Mouse (Mus musculus) lung, postnatal 0 days (tissue): ENCODE measurements around the gene Limd1. TPM values are rescaled to one million over a fixed set of nuclear protein-coding genes. Genes with fewer than 3 reads are reported as not detected.
"Not testable (repeated sequence)": the region's sequence is repeated elsewhere in the genome, so short reads cannot be mapped to it uniquely, and the experiment has no call there.

Experiments used
- ATAC-seq: fragments of 200-750 bp; cut with Nextera tagmentation; 2 replicates; pipeline ENCODE4 v1.8.0; 2017; ENCODE audit warnings: moderate library complexity
- DNase-seq: peaks from one replicate; pipeline ENCODE4 v3.0.0-alpha.2; 2016; ENCODE audit warnings: low spot score
- H3K27ac ChIP-seq: fragments of 300-500 bp; sonication (generic); 2 replicates; pipeline ENCODE4 v1.5.1; 2014; ENCODE audit warnings: antibody characterized with exemption, mild to moderate bottlenecking, low read length, mixed read lengths
- H3K27me3 ChIP-seq: fragments of 300-500 bp; sonication (generic); replicated peaks from 2 replicates; pipeline ENCODE4 v1.6.1; 2014; ENCODE audit warnings: low read length, mixed read lengths; ENCODE audit not compliant: insufficient read depth
- H3K36me3 ChIP-seq: fragments of 300-500 bp; sonication (generic); 2 replicates; pipeline ENCODE4 v1.6.1; 2014; ENCODE audit warnings: low read length, mixed read lengths; ENCODE audit not compliant: insufficient read depth
- H3K4me1 ChIP-seq: fragments of 300-500 bp; sonication (generic); 2 replicates; pipeline ENCODE4 v1.6.1; 2014; ENCODE audit warnings: antibody characterized with exemption, low read depth, low read length, mixed read lengths; ENCODE audit not compliant: insufficient read depth
- H3K4me2 ChIP-seq: fragments of 300-500 bp; sonication (generic); replicated peaks from 2 replicates; pipeline ENCODE4 v1.6.1; 2014; ENCODE audit warnings: low read depth, mild to moderate bottlenecking, low read length, moderate library complexity, mixed read lengths
- H3K4me3 ChIP-seq: fragments of 300-500 bp; sonication (generic); 2 replicates; pipeline ENCODE4 v1.5.1; 2014; ENCODE audit warnings: low read depth, low read length
- H3K9ac ChIP-seq: fragments of 300-500 bp; sonication (generic); replicated peaks from 2 replicates; pipeline ENCODE4 v1.6.1; 2014; ENCODE audit warnings: low read depth, mild to moderate bottlenecking
- H3K9me3 ChIP-seq: fragments of 300-500 bp; sonication (generic); 2 replicates; pipeline ENCODE4 v1.6.1; 2016; ENCODE audit warnings: low read length, mixed read lengths
- CTCF ChIP-seq: IDR thresholded peaks from 2 replicates; pipeline ENCODE4 v1.5.1; 2016; ENCODE audit warnings: antibody characterized with exemption, mild to moderate bottlenecking
- EP300 ChIP-seq: IDR thresholded peaks from 2 replicates; pipeline ENCODE4 v1.6.1; 2016; ENCODE audit warnings: antibody characterized with exemption, mild to moderate bottlenecking, control low read depth
- WGBS: fragments of 180-500 bp; shearing (Covaris S2); extraction: QIAGEN DNeasy Blood & Tissue Kit; methylation state at CpG from one replicate; pipeline ENCODE4 v1.1.7; 2014; 5-methylcytosine and 5-hydroxymethylcytosine counted together
- polyA plus RNA-seq: library from polyadenylated mRNA; unstranded; fragments of >200 nt; fragmentation: Nextera tagmentation; extraction: Ambion mirVana; gene quantifications from 2 replicates; pipeline ENCODE4 v1.2.1, GENCODE M21; 2015

Limd1 gene
- polyA plus RNA-seq: 56.3 and 61.9 TPM in 2 replicates

DNA sequence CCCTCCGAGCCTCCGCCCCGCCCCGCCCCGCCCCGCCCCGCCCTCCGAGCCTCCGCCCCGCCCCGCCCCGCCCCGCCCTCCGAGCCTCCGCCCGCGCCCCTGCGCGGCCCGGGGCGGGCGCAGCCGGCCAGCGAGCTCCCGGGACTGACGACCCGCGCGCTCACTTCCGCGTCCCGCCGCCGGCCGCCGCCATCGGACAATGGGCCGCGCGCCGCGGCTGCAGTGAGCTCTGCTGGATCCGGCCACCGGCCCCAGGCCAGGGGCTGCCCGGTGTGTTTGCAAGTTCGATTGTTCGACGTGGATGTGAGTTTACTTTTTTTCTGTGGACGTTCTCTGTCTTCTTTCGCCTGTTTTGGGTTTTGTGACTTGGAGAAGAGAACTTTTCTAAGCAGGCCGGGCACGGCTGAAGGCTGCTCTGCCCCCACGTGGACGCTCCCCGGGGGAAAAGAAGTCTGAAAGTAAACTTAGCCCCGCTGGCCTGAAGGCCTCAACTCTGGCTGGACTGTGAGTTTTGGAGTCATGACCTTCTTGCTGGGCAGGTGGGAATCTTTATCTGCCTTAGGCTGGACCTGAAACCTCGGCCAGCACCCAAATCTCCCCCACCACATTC lies at the start of gene Limd1:
Gene Limd1, plus strand, starts transcription at position 121 of the 610 bp plus-strand sequence.
- no peak for TF ChIP-seq EP300
- peak; percentile 11; the same call in 1 of the 2 replicates for TF ChIP-seq CTCF
- peak within 1 kb of the TSS; percentile 88 for H3K4me2 ChIP-seq
- peak within 1 kb of the TSS; percentile 93 for H3K27ac ChIP-seq
- peak within 1 kb of the TSS; percentile 56 for H3K4me3 ChIP-seq
- peak; percentile 83 for DNase-seq
- H3K9me3 ChIP-seq: no peaks in the 10 kb centered on the region
- H3K27me3 ChIP-seq: no peaks in the 10 kb centered on the region
- H3K4me1 ChIP-seq: peaks cover 28% of the 10 kb centered on the region
- no peaks in the 10 kb centered on the region for H3K36me3 ChIP-seq
- peak within 1 kb of the TSS; percentile 60 for H3K9ac ChIP-seq
- WGBS: 2% methylated on average over 24 of the region's 57 CpGs
- peak; percentile 90 for ATAC-seq

DNA sequence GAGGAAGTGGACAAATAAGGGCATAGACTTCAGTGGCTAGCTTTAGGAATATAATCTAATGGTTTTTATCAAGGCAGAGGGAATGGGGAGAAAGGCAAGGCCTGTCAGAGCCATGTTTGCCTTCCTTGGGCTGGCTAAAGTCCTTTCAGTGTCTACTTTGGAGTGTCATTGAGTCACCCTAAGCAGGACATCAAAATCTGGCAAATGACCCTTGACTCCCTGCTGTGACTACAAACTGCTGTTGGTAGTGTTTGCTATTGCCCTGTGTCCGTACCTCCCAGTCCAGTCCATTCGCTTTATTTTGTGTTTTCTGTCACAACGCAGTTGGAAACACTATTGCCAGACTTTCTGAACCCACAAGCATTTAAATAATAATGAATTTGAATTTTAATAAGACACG lies 48.6 kb upstream of the Limd1 start:
- TF ChIP-seq EP300 (no peak), CTCF (no peak)
- Histone ChIP-seq H3K27ac (no peak overlapping the region), H3K27me3 (no peaks in the 10 kb centered on the region), H3K9me3 (no peaks in the 10 kb centered on the region), H3K4me2 (no peak overlapping the region), H3K4me1 (no peaks in the 10 kb centered on the region), H3K9ac (no peak overlapping the region), H3K36me3 (peaks cover 4% of the 10 kb centered on the region; the same call in 1 of the 2 replicates), H3K4me3 (no peak overlapping the region)
- ATAC-seq (no peak), DNase-seq (no peak)
- 85% methylated on average over 4 of the region's 4 CpGs for WGBS

DNA sequence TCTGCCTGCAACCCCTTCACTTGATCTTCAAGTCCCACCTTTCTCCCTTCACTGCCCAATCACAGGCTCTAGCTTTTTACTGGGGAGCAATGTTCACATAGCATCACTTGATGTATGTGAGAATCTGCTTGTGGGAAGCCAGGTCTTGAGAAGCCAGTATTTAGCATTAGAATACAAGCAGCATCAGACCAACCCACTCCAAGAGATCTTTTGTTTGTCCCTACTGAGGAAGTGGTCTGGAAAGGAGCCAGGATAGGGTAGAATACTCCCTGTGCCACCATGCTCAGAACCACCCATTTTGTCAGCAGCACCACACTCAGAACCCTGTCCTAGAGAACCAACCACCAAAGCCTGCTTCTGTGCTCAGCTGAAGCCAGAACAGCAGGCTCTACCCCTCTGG lies 47.5 kb upstream of the Limd1 start:
- Histone ChIP-seq H3K4me3 (no peak overlapping the region), H3K4me1 (no peaks in the 10 kb centered on the region), H3K9ac (no peak overlapping the region), H3K4me2 (no peak overlapping the region), H3K27ac (0 out of 2 replicates have a peak overlapping the region, but pooled peaks have one; percentile 14), H3K27me3 (no peaks in the 10 kb centered on the region), H3K36me3 (peaks cover 5% of the 10 kb centered on the region; the same call in 1 of the 2 replicates), H3K9me3 (no peaks in the 10 kb centered on the region)
- DNase-seq (peak; percentile 55), ATAC-seq (peak; percentile 48; the same call in 1 of the 2 replicates)
- TF ChIP-seq EP300: no peak
- no peak for TF ChIP-seq CTCF

DNA sequence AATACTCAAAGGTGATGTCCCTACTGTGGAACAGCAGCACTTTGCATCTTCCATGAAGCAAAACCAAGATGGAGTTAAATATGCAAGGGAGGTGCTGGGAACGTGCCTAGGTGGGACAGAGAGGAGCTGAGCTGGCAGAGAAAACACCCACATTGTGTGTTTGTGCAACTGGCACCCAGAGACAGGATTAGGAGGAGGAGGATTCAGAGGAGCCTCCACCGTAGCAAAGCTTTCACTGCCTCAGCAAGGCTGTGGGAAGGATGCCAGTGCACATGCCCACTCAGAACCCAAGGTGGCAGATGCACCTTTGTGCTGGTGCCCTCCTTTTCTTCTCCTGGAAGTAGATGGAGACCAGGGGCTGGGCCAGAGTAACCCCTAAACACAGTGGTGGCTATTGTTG lies 40.3 kb upstream of the Limd1 start:
- H3K4me3 ChIP-seq: no peak overlapping the region
- no peaks in the 10 kb centered on the region for H3K9me3 ChIP-seq
- no peaks in the 10 kb centered on the region for H3K4me1 ChIP-seq
- TF ChIP-seq EP300: no peak
- TF ChIP-seq CTCF: no peak
- no peak overlapping the region for H3K4me2 ChIP-seq
- ATAC-seq: no peak
- H3K27me3 ChIP-seq: no peaks in the 10 kb centered on the region
- H3K9ac ChIP-seq: no peak overlapping the region
- DNase-seq: no peak
- peaks cover 9% of the 10 kb centered on the region; the same call in 1 of the 2 replicates for H3K36me3 ChIP-seq
- 63% methylated on average over 2 of the region's 2 CpGs for WGBS
- no peak overlapping the region for H3K27ac ChIP-seq

DNA sequence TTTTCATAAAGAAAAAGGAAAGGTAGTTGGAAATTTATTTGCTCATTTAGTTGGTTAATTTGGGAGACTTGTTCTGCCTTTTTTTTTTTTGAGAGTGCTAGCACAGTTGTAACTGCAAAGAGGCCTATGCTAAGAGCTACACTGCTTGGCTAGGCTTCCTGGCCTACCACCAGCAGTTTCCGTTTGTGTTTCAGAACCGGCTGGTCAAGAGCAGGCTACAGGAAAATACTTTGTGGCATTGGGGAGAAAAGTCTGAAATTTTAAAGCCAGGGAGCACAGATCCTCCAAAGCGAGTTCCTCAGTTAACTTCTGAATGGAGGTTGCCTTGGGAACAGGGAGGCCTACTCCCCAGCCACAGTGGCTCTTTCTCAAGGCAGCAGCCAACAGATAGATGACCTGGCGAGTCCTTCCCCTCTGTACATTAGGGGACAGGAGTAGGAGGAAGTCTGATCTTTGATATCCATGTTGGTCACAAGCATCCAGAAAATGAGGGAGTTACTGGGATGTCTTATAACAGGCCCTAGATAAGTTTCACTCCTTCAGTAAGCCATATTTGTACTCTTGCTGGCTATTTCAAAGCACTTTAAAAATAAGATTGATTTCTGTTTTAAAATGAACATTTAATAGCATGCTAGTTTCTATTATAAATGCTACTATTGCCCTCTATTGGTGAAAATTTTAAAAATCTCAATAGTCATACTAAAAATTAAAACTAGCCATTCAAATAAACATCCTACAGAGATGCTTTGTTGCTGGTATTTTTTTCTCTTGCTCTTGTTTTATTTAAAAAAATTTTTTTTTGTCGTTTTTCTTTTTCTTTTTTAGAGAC lies 38.1 kb upstream of the Limd1 start:
- WGBS: 47% methylated on average over 5 of the region's 5 CpGs
- TF ChIP-seq EP300: no peak
- TF ChIP-seq CTCF: peak; percentile 1; the same call in 1 of the 2 replicates
- Histone ChIP-seq H3K4me3 (no peak overlapping the region), H3K36me3 (peaks cover 9% of the 10 kb centered on the region; the same call in 1 of the 2 replicates), H3K4me2 (no peak overlapping the region), H3K4me1 (no peaks in the 10 kb centered on the region), H3K27ac (no peak overlapping the region), H3K9me3 (no peaks in the 10 kb centered on the region), H3K27me3 (no peaks in the 10 kb centered on the region), H3K9ac (no peak overlapping the region)
- no peak for ATAC-seq
- peak; percentile 58 for DNase-seq

DNA sequence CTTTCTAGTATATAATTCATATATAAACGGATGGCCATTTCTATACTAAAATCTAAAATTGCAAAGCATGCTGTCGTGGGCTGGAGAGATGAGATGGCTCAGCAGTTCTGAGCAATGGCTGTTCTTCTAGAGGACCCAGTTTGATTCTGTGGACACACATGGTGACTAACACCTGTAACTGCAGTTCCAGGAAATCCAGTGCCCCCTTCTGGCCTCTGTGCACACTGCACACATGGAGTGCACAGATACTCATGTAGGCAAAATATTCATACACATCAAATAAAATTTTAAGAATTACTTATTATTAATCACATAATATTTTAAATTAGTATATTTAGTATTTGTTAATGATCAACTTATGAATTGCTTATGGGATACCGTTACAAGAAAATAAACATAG lies 31.4 kb upstream of the Limd1 start:
- TF ChIP-seq CTCF: peak; percentile 44
- H3K36me3 ChIP-seq, H3K4me1 ChIP-seq, H3K9me3 ChIP-seq, DNase-seq, H3K27ac ChIP-seq, H3K4me3 ChIP-seq, ATAC-seq, H3K9ac ChIP-seq, H3K4me2 ChIP-seq, H3K27me3 ChIP-seq: not testable (repeated sequence)
- 99% methylated on average over 3 of the region's 3 CpGs for WGBS
